Mouse (Mus musculus): ENCODE measurements around the gene Atxn1l.

DNA sequence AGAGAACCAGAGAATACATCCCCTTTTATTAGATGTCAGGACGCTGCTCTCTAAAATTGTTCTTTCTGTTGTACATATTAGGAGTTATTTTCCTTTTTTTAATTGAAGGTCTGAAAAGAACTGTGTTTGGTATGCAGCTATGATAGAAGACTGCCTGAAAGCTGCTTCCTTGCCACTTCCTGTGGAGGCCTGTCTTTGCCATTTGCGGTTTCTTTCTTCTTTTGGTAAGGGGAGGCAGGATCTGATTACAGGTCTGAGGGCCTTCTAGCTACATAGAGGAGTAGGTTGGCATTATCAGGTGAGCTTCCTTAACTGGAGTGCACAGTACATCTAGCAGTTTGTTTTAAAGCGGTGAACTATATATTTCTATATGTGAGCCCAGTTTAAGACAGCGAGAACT lies 29.6 kb downstream of the Atxn1l start:
- TF ChIP-seq CTCF (IDR thresholded peaks at IDR 0.05; ENCODE audit: control insufficient read depth, insufficient read depth, insufficient replicate concordance, low read depth, low read length) (no peak), POLR2A (IDR thresholded peaks at IDR 0.05; ENCODE audit: control insufficient read depth, low read depth, low read length) (no peak)

All from testis, adult 2 months (tissue).